Mouse (Mus musculus): ENCODE results near the gene Mup21. TPM values are rescaled to one million over a fixed set of nuclear protein-coding genes. Genes with fewer than 3 reads are reported as not detected.
"Not testable (repeated sequence)": the region's sequence is repeated elsewhere in the genome, so short reads cannot be mapped to it uniquely, and the experiment has no call there.

Mup21 gene
- not detected for polyA plus RNA-seq (2017; shearing (Covaris generic))

GRCm38 (mm10) chr4:62150811-62151210 is at the start of gene Mup21:
Gene Mup21, minus strand, starts transcription at chr4:62150863.
- no peak for ATAC-seq

GRCm38 (mm10) chr4:62199923-62200529 is 49.4 kb upstream of the Mup21 start:
- no peak for ATAC-seq

GRCm38 (mm10) chr4:62188778-62189177 is 38.1 kb upstream of the Mup21 start:
- no peak for ATAC-seq

- no peak for ATAC-seq
Measured at GRCm38 (mm10) chr4:62177282-62177681, 26.6 kb upstream of the Mup21 start.

- ATAC-seq, result no peak
Measured at GRCm38 (mm10) chr4:62174471-62174870, 23.8 kb upstream of the Mup21 start.

GRCm38 (mm10) chr4:62167636-62168035 is 17.0 kb upstream of the Mup21 start:
- ATAC-seq, result not testable (repeated sequence)

- ATAC-seq, result no peak
Measured at GRCm38 (mm10) chr4:62158401-62158800, 7.7 kb upstream of the Mup21 start.

- no peak for ATAC-seq
Measured at GRCm38 (mm10) chr4:62133706-62134105, 17.0 kb downstream of the Mup21 start.

GRCm38 (mm10) chr4:62103366-62103765 is 47.3 kb downstream of the Mup21 start:
- ATAC-seq, result not testable (repeated sequence)

Other genes starting within 250 kb of the Mup21 start
- gene Mup20, start 96.7 kb downstream of the Mup21 start, polyA plus RNA-seq (2017; shearing (Covaris generic)), result not detected
- not detected for gene Mup3, start 63.5 kb downstream of the Mup21 start, polyA plus RNA-seq (2017; shearing (Covaris generic))
- gene Zfp37, start 80.2 kb upstream of the Mup21 start, polyA plus RNA-seq (2017; shearing (Covaris generic)), result not detected
- 10 to 100 TPM in 1 of 3 experiments, 1 to 10 TPM in 2; 7.7 to 11.0 (median 9.0) TPM for gene Slc31a2, start 111.7 kb upstream of the Mup21 start, polyA plus RNA-seq (2017; shearing (Covaris generic))
- 10 to 100 TPM; 32.4 to 50.1 (median 47.2) TPM for gene Fkbp15, start 209.7 kb upstream of the Mup21 start, polyA plus RNA-seq (2017; shearing (Covaris generic))
- gene Slc31a1, start 209.9 kb upstream of the Mup21 start, polyA plus RNA-seq (2017; shearing (Covaris generic)), result 10 to 100 TPM in 1 of 3 experiments, 1 to 10 TPM in 2; 6.4 to 12.8 (median 9.3) TPM